Mouse (Mus musculus) heart, embryonic 16.5 days (tissue): Measurements from ENCODE around the gene Hhipl1. TPM values are rescaled to one million over a fixed set of nuclear protein-coding genes. Genes with fewer than 3 reads are reported as not detected.

Source experiments
- ATAC-seq: fragments of 200-750 bp; cut with Nextera tagmentation; replicated peaks from 2 replicates; pipeline ENCODE4 v1.8.0; 2017; ENCODE audit warnings: moderate number of reproducible peaks; ENCODE audit not compliant: insufficient read depth, low FRiP score; ENCODE audit errors: extremely low read depth
- H3K27ac ChIP-seq: fragments of 300-500 bp; sonication (generic); 2 replicates; pipeline ENCODE4 v1.5.1; 2014; ENCODE audit warnings: mild to moderate bottlenecking, low read length, control low read depth, moderate library complexity
- H3K27me3 ChIP-seq: fragments of 300-500 bp; sonication (generic); 2 replicates; pipeline ENCODE4 v1.6.1; 2014; ENCODE audit warnings: low read length, mixed read lengths; ENCODE audit not compliant: control insufficient read depth, insufficient read depth
- H3K36me3 ChIP-seq: fragments of 300-500 bp; sonication (generic); 2 replicates; pipeline ENCODE4 v1.6.1; 2014; ENCODE audit not compliant: control insufficient read depth, insufficient read depth
- H3K4me1 ChIP-seq: fragments of 300-500 bp; sonication (generic); 2 replicates; pipeline ENCODE4 v1.6.1; 2014; ENCODE audit warnings: low read length, mixed read lengths; ENCODE audit not compliant: control insufficient read depth, insufficient read depth
- H3K4me2 ChIP-seq: fragments of 300-500 bp; sonication (generic); 2 replicates; pipeline ENCODE4 v1.6.1; 2014; ENCODE audit warnings: low read depth, mild to moderate bottlenecking, control low read depth, low read length
- H3K4me3 ChIP-seq: fragments of 300-500 bp; sonication (generic); 2 replicates; pipeline ENCODE4 v1.5.1; 2014; ENCODE audit warnings: mild to moderate bottlenecking, control low read depth, low read length
- H3K9ac ChIP-seq: fragments of 300-500 bp; sonication (generic); 2 replicates; pipeline ENCODE4 v1.6.1; 2014; ENCODE audit warnings: low read length, control low read depth
- H3K9me3 ChIP-seq: fragments of 300-500 bp; sonication (generic); replicated peaks from 2 replicates; pipeline ENCODE4 v1.6.1; 2016; ENCODE audit warnings: low read length; ENCODE audit not compliant: control insufficient read depth
- WGBS: fragments of 180-500 bp; shearing (Covaris S2); extraction: QIAGEN DNeasy Blood & Tissue Kit; methylation state at CpG from one replicate; pipeline ENCODE4 v1.1.7; 2014; 5-methylcytosine and 5-hydroxymethylcytosine counted together
- polyA plus RNA-seq: library from polyadenylated mRNA; unstranded; fragments of >200 nt; fragmentation: Nextera tagmentation; extraction: Ambion mirVana; gene quantifications from 2 replicates; pipeline ENCODE4 v1.2.1, GENCODE M21; 2015

Gene Hhipl1
- polyA plus RNA-seq, 1 experiment from 2014 or later = 0.84 TPM

- Histone ChIP-seq H3K36me3 (no peaks in the 10 kb centered on the region), H3K27ac (no peak overlapping the region), H3K27me3 (no peaks in the 10 kb centered on the region), H3K4me3 (no peak overlapping the region), H3K9me3 (no peaks in the 10 kb centered on the region), H3K9ac (no peak overlapping the region), H3K4me1 (peaks cover 7% of the 10 kb centered on the region), H3K4me2 (no peak overlapping the region)
- 77% methylated on average over 19 of the region's 19 CpGs for whole genome bisulfite sequencing
- ATAC-seq = no peak
These were observed 17.8 kb upstream of the Hhipl1 start for GRCm38 (mm10) chr12:108288127-108288880.

- WGBS = 20% methylated on average over 9 of the region's 9 CpGs
- Histone ChIP-seq H3K9ac (no peak overlapping the region), H3K36me3 (no peaks in the 10 kb centered on the region), H3K4me1 (peaks cover 4% of the 10 kb centered on the region), H3K4me2 (no peak overlapping the region), H3K4me3 (no peak overlapping the region), H3K27me3 (no peaks in the 10 kb centered on the region), H3K9me3 (no peaks in the 10 kb centered on the region), H3K27ac (no peak overlapping the region)
- ATAC-seq = 0 out of 2 replicates have a peak, but pooled peaks have one; percentile 34
These were observed 13.7 kb upstream of the Hhipl1 start for GRCm38 (mm10) chr12:108292419-108292818.

DNA sequence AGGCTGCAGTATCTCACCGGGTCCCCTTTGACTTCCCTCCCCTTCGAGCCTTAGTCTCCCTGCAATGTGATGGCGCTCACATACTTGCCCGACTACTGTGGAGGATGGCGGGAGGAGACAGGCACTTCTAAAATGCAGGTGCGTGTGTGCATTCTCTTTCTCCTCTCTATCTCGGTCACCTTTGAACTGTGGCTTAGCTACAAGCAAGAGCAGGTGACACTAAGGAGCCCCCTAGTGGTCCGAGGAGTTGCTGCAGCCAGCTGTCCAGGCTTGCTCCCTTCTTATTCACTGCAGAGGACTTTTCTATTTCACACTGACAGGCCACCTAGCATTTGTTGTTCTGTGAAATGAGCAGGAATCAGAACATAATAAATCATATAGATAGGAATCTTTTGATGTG, 13.1 kb upstream of the Hhipl1 start:
- H3K27me3 ChIP-seq = no peaks in the 10 kb centered on the region
- WGBS = 4% methylated on average over 8 of the region's 8 CpGs
- no peak overlapping the region for H3K4me3 ChIP-seq
- no peaks in the 10 kb centered on the region for H3K36me3 ChIP-seq
- peaks cover 4% of the 10 kb centered on the region for H3K4me1 ChIP-seq
- H3K9ac ChIP-seq = no peak overlapping the region
- no peak overlapping the region for H3K27ac ChIP-seq
- peak; percentile 73; the same call in 1 of the 2 replicates for ATAC-seq
- no peaks in the 10 kb centered on the region for H3K9me3 ChIP-seq
- H3K4me2 ChIP-seq = peak overlapping the region; percentile 19; the same call in 1 of the 2 replicates

GRCm38 (mm10) chr12:108294620-108295019, 11.4 kb upstream of the Hhipl1 start:
- no peak overlapping the region for H3K4me3 ChIP-seq
- H3K27ac ChIP-seq = no peak overlapping the region
- 0 out of 2 replicates have a peak, but pooled peaks have one; percentile 20 for ATAC-seq
- H3K27me3 ChIP-seq = no peaks in the 10 kb centered on the region
- no peaks in the 10 kb centered on the region for H3K36me3 ChIP-seq
- peaks cover 4% of the 10 kb centered on the region for H3K4me1 ChIP-seq
- H3K9ac ChIP-seq = no peak overlapping the region
- no peaks in the 10 kb centered on the region for H3K9me3 ChIP-seq
- H3K4me2 ChIP-seq = no peak overlapping the region
- whole genome bisulfite sequencing = 56% methylated on average over 3 of the region's 3 CpGs

- H3K27ac ChIP-seq = no peak overlapping the region
- no peaks in the 10 kb centered on the region for H3K36me3 ChIP-seq
- H3K27me3 ChIP-seq = no peaks in the 10 kb centered on the region
- no peaks in the 10 kb centered on the region for H3K9me3 ChIP-seq
- 82% methylated on average over 6 of the region's 6 CpGs for WGBS
- no peak overlapping the region for H3K9ac ChIP-seq
- H3K4me3 ChIP-seq = no peak overlapping the region
- ATAC-seq = no peak
- H3K4me1 ChIP-seq = peaks cover 4% of the 10 kb centered on the region
- no peak overlapping the region for H3K4me2 ChIP-seq
These were observed 9.0 kb upstream of the Hhipl1 start for GRCm38 (mm10) chr12:108297033-108297432.

GRCm38 (mm10) chr12:108301006-108301405, 5.1 kb upstream of the Hhipl1 start:
- Histone ChIP-seq H3K4me2 (no peak overlapping the region), H3K36me3 (no peaks in the 10 kb centered on the region), H3K9ac (no peak overlapping the region), H3K4me3 (no peak overlapping the region), H3K4me1 (peaks cover 3% of the 10 kb centered on the region; the same call in 1 of the 2 replicates), H3K9me3 (no peaks in the 10 kb centered on the region), H3K27me3 (peaks cover 15% of the 10 kb centered on the region), H3K27ac (no peak overlapping the region)
- ATAC-seq = no peak
- 60% methylated on average over 6 of the region's 6 CpGs for WGBS

DNA sequence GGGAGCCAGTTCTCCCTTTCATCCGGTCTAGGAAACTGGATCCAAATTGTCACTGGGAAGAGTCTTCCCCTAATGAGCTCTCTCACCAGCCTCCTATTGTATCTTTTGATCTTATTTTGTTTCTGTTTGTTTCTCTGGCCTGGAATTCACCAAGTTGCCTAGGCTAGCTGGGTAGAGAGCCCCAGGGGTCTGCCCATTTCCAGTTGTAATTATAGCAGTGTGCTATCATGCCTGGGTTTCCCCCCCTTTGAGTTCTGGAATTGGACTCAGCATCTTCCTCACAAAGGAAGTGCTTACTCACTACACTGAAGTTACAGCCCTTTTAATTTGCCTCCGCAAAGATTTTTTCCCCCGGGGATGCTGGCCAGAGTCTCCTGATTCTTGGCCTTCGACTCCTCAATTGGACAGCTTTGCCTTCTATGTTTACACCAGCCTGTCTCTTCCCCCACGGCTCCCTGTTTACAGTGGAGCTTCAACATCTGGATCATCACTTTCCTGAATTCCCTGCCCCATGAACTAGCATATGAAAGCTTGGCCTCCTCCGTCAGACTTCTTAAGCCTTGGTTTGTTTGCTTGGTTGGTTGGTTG, 2.2 kb upstream of the Hhipl1 start:
- WGBS = 52% methylated on average over 6 of the region's 6 CpGs
- Histone ChIP-seq H3K4me2 (no peak overlapping the region), H3K4me3 (no peak overlapping the region), H3K27ac (no peak overlapping the region), H3K36me3 (no peaks in the 10 kb centered on the region), H3K9me3 (no peaks in the 10 kb centered on the region), H3K27me3 (peaks cover 17% of the 10 kb centered on the region), H3K4me1 (peaks cover 8% of the 10 kb centered on the region; the same call in 1 of the 2 replicates), H3K9ac (no peak overlapping the region)
- no peak for ATAC-seq

DNA sequence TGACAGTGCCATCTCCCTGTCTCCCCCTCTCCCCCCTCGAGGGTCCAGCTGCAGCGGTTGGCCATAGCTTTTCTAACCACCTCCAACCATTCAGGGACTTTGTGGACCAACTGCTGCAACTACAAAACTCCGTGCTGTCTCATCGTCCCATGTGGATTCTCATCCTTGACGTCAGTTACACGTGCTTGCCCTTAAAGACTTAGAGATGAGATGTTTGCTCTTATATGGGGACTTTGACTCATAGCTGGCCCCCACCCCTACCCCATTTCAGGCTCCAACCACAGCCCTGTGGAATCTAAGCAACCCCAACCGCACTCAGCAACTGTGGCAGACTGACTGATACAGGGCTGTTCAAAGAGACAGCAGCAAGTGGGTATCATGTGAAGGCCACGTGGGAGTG, 898 bp upstream of the Hhipl1 start:
- WGBS = 57% methylated on average over 8 of the region's 8 CpGs
- peaks cover 8% of the 10 kb centered on the region; the same call in 1 of the 2 replicates for H3K4me1 ChIP-seq
- no peaks in the 10 kb centered on the region for H3K36me3 ChIP-seq
- no peak overlapping the region for H3K4me3 ChIP-seq
- H3K4me2 ChIP-seq = no peak overlapping the region
- H3K9me3 ChIP-seq = no peaks in the 10 kb centered on the region
- H3K27me3 ChIP-seq = peaks cover 17% of the 10 kb centered on the region
- H3K27ac ChIP-seq = no peak overlapping the region
- ATAC-seq = no peak
- H3K9ac ChIP-seq = no peak overlapping the region

GRCm38 (mm10) chr12:108307553-108307952, 1.5 kb downstream of the Hhipl1 start:
- ATAC-seq = no peak
- Histone ChIP-seq H3K27me3 (peaks cover 17% of the 10 kb centered on the region), H3K4me2 (peak overlapping the region; percentile 31), H3K36me3 (no peaks in the 10 kb centered on the region), H3K9ac (no peak overlapping the region), H3K27ac (no peak overlapping the region), H3K4me3 (no peak overlapping the region), H3K9me3 (no peaks in the 10 kb centered on the region), H3K4me1 (peaks cover 8% of the 10 kb centered on the region; the same call in 1 of the 2 replicates)
- 17% methylated on average over 14 of the region's 14 CpGs for WGBS
